Mouse (Mus musculus) kidney, postnatal 0 days (tissue): Measurements from ENCODE around the gene Cul7. TPM values are rescaled to one million over a fixed set of nuclear protein-coding genes. Genes with fewer than 3 reads are reported as not detected.

Experiments
- ATAC-seq: fragments of 200-750 bp; cut with Nextera tagmentation; replicated peaks from 2 replicates; pipeline ENCODE4 v1.8.0; 2017; ENCODE audit warnings: low read depth, moderate number of reproducible peaks, moderate TSS enrichment, moderate library complexity; ENCODE audit not compliant: low FRiP score
- DNase-seq: peaks from one replicate; pipeline ENCODE4 v3.0.0-alpha.2; 2016; ENCODE audit warnings: low spot score
- H3K27ac ChIP-seq: fragments of 300-500 bp; sonication (generic); 2 replicates; pipeline ENCODE4 v1.5.1; 2014; ENCODE audit warnings: mild to moderate bottlenecking
- H3K27me3 ChIP-seq: fragments of 300-500 bp; sonication (generic); 2 replicates; pipeline ENCODE4 v1.6.1; 2014; ENCODE audit warnings: low read length, mixed read lengths; ENCODE audit not compliant: insufficient read depth
- H3K36me3 ChIP-seq: fragments of 300-500 bp; sonication (generic); 2 replicates; pipeline ENCODE4 v1.6.1; 2014; ENCODE audit warnings: low read length, mixed read lengths; ENCODE audit not compliant: insufficient read depth
- H3K4me1 ChIP-seq: fragments of 300-500 bp; sonication (generic); replicated peaks from 2 replicates; pipeline ENCODE4 v1.6.1; 2014; ENCODE audit warnings: antibody characterized with exemption, low read length, mixed read lengths; ENCODE audit not compliant: insufficient read depth
- H3K4me2 ChIP-seq: fragments of 300-500 bp; sonication (generic); 2 replicates; pipeline ENCODE4 v1.6.1; 2014; ENCODE audit warnings: mild to moderate bottlenecking, low read length, moderate library complexity, mixed read lengths
- H3K4me3 ChIP-seq: fragments of 300-500 bp; sonication (generic); replicated peaks from 2 replicates; pipeline ENCODE4 v1.5.1; 2014; ENCODE audit warnings: low read depth, low read length
- H3K9ac ChIP-seq: fragments of 300-500 bp; sonication (generic); 2 replicates; pipeline ENCODE4 v1.6.1; 2014; ENCODE audit warnings: low read depth, low read length
- H3K9me3 ChIP-seq: fragments of 300-500 bp; sonication (generic); replicated peaks from 2 replicates; pipeline ENCODE4 v1.6.1; 2016; ENCODE audit warnings: low read length, inconsistent platforms, mixed read lengths
- CTCF ChIP-seq: IDR thresholded peaks from 2 replicates; pipeline ENCODE4 v1.5.1; 2016; ENCODE audit warnings: antibody characterized with exemption, low read depth, mild to moderate bottlenecking, moderate library complexity
- WGBS: fragments of 180-500 bp; shearing (Covaris S2); extraction: QIAGEN DNeasy Blood & Tissue Kit; methylation state at CpG from one replicate; pipeline ENCODE4 v1.1.7; 2014; 5-methylcytosine and 5-hydroxymethylcytosine counted together
- polyA plus RNA-seq: library from polyadenylated mRNA; unstranded; fragments of >200 nt; fragmentation: Nextera tagmentation; extraction: Ambion mirVana; gene quantifications from 2 replicates; pipeline ENCODE4 v1.2.1, GENCODE M21; 2015

Cul7 gene
- polyA plus RNA-seq, 1 experiment from 2014 or later = 29.0 TPM

- H3K4me2 ChIP-seq = peak overlapping the region; percentile 43
- H3K27ac ChIP-seq = peak overlapping the region; percentile 67
- H3K9ac ChIP-seq = 0 out of 2 replicates have a peak overlapping the region, but pooled peaks have one; percentile 31
- TF ChIP-seq CTCF = no peak
- no peaks in the 10 kb centered on the region for H3K36me3 ChIP-seq
- 0 out of 2 replicates have a peak overlapping the region, but pooled peaks have one; percentile 8 for H3K4me3 ChIP-seq
- peaks cover 60% of the 10 kb centered on the region for H3K4me1 ChIP-seq
- H3K27me3 ChIP-seq = no peaks in the 10 kb centered on the region
- peak; percentile 66 for DNase-seq
- no peak for ATAC-seq
- 34% methylated on average over 15 of the region's 15 CpGs for WGBS
- H3K9me3 ChIP-seq = no peaks in the 10 kb centered on the region
Observed at GRCm38 (mm10) chr17:46609721-46610514, 40.2 kb upstream of the Cul7 start.

GRCm38 (mm10) chr17:46611316-46611715, 38.8 kb upstream of the Cul7 start:
- Histone ChIP-seq H3K27ac (0 out of 2 replicates have a peak overlapping the region, but pooled peaks have one; percentile 75), H3K9ac (no peak overlapping the region)
- no peak for TF ChIP-seq CTCF

GRCm38 (mm10) chr17:46612189-46612588, 37.9 kb upstream of the Cul7 start:
- H3K27me3 ChIP-seq = no peaks in the 10 kb centered on the region
- H3K9ac ChIP-seq = no peak overlapping the region
- DNase-seq = no peak
- no peak for ATAC-seq
- TF ChIP-seq CTCF = no peak
- no peaks in the 10 kb centered on the region for H3K9me3 ChIP-seq
- H3K27ac ChIP-seq = peak overlapping the region; percentile 75
- no peaks in the 10 kb centered on the region for H3K36me3 ChIP-seq
- peak overlapping the region; percentile 4; the same call in 1 of the 2 replicates for H3K4me2 ChIP-seq
- H3K4me1 ChIP-seq = peaks cover 60% of the 10 kb centered on the region
- WGBS = 9% methylated on average over 2 of the region's 2 CpGs
- H3K4me3 ChIP-seq = no peak overlapping the region

More at GRCm38 (mm10) chr17:46611316-46611715, 38.8 kb upstream of the Cul7 start:
- no peak overlapping the region for H3K4me2 ChIP-seq
- peaks cover 54% of the 10 kb centered on the region for H3K4me1 ChIP-seq
- ATAC-seq (0 out of 2 replicates have a peak, but pooled peaks have one; percentile 14), DNase-seq (no peak)
- H3K4me3 ChIP-seq = no peak overlapping the region
- H3K9me3 ChIP-seq = no peaks in the 10 kb centered on the region
- no peaks in the 10 kb centered on the region for H3K36me3 ChIP-seq
- WGBS = 89% methylated on average over 6 of the region's 6 CpGs
- no peaks in the 10 kb centered on the region for H3K27me3 ChIP-seq

GRCm38 (mm10) chr17:46612820-46613219, 37.3 kb upstream of the Cul7 start:
- H3K27me3 ChIP-seq = no peaks in the 10 kb centered on the region
- no peak overlapping the region for H3K9ac ChIP-seq

GRCm38 (mm10) chr17:46613229-46613628, 36.9 kb upstream of the Cul7 start:
- Histone ChIP-seq H3K4me2 (peak overlapping the region; percentile 16), H3K36me3 (no peaks in the 10 kb centered on the region), H3K4me3 (no peak overlapping the region), H3K27ac (peak overlapping the region; percentile 75), H3K27me3 (no peaks in the 10 kb centered on the region), H3K9me3 (no peaks in the 10 kb centered on the region), H3K4me1 (peaks cover 64% of the 10 kb centered on the region), H3K9ac (0 out of 2 replicates have a peak overlapping the region, but pooled peaks have one; percentile 18)
- 19% methylated on average over 3 of the region's 3 CpGs for WGBS
- no peak for TF ChIP-seq CTCF
- no peak for ATAC-seq
- no peak for DNase-seq

More at GRCm38 (mm10) chr17:46612820-46613219, 37.3 kb upstream of the Cul7 start:
- Histone ChIP-seq H3K9me3 (no peaks in the 10 kb centered on the region), H3K4me3 (no peak overlapping the region), H3K27ac (peak overlapping the region; percentile 75), H3K4me2 (peak overlapping the region; percentile 39; the same call in 1 of the 2 replicates), H3K4me1 (peaks cover 64% of the 10 kb centered on the region), H3K36me3 (no peaks in the 10 kb centered on the region)
- WGBS = 5% methylated on average over 4 of the region's 4 CpGs
- TF ChIP-seq CTCF = no peak
- DNase-seq (peak; percentile 74), ATAC-seq (no peak)

- WGBS = 20% methylated on average over 12 of the region's 12 CpGs
- Histone ChIP-seq H3K4me3 (no peak overlapping the region), H3K9ac (no peak overlapping the region; the same call in 1 of the 2 replicates)
Observed at GRCm38 (mm10) chr17:46617799-46618198, 32.3 kb upstream of the Cul7 start.

More at GRCm38 (mm10) chr17:46617799-46618198, 32.3 kb upstream of the Cul7 start:
- Histone ChIP-seq H3K36me3 (no peaks in the 10 kb centered on the region), H3K9me3 (no peaks in the 10 kb centered on the region), H3K27ac (peak overlapping the region; percentile 90), H3K4me2 (peak overlapping the region; percentile 41), H3K4me1 (peaks cover 73% of the 10 kb centered on the region), H3K27me3 (no peaks in the 10 kb centered on the region)
- DNase-seq (no peak), ATAC-seq (no peak)
- no peak for TF ChIP-seq CTCF
